ENCODE assay signal across 9 mouse cellular contexts in genomic region chr8:123422056-123422780, GRCm38 (mm10). TPM values are rescaled to one million over a fixed set of nuclear protein-coding genes. Genes with fewer than 3 reads are reported as not detected.
DNase-seq lines count a peak whose midpoint lies in the region; ATAC-seq and TF ChIP-seq lines count a peak whose summit lies in the region.
"Had no signal": no experiment of that assay in that cellular context is flagged by ENCODE, and none has a peak within 500 bp of the region (broad histone marks: within the 10 kb centered on the region; RNA-seq: fewer than 3 reads in every experiment).

No protein-coding gene starts in this region.

- no peak overlapping the region for H3K9ac ChIP-seq in ES-E14 (ENCODE audit: insufficient read depth, low read depth, low read length, poor library complexity, severe bottlenecking)
- no peak overlapping the region; the same call in 1 of the 2 replicates for H3K9ac ChIP-seq in lung, embryonic 14.5 days
- H3K9ac ChIP-seq in neural tube, embryonic 15.5 days (replicated peaks): no peak overlapping the region

- H3K36me3 ChIP-seq in ES-E14 (ENCODE audit: control insufficient read depth, insufficient read depth, low read length, poor library complexity, severe bottlenecking): peaks cover 20% of the 10 kb centered on the region
- no peaks in the 10 kb centered on the region for H3K36me3 ChIP-seq in lung, embryonic 14.5 days (ENCODE audit: insufficient read depth)
- peaks cover 49% of the 10 kb centered on the region for H3K36me3 ChIP-seq in neural tube, embryonic 15.5 days

- H3K27ac ChIP-seq in ES-E14 (ENCODE audit: insufficient read depth, low read depth, low read length, poor library complexity, severe bottlenecking): no peak overlapping the region; the same call in 1 of the 2 replicates
- no peak overlapping the region for H3K27ac ChIP-seq in lung, embryonic 14.5 days (ENCODE audit: low read depth)
- no peak overlapping the region; the same call in 1 of the 2 replicates for H3K27ac ChIP-seq in neural tube, embryonic 15.5 days (replicated peaks)

- H3K27me3 ChIP-seq in lung, embryonic 14.5 days (ENCODE audit: insufficient read depth, low read length): no peaks in the 10 kb centered on the region
- H3K27me3 ChIP-seq in neural tube, embryonic 15.5 days (replicated peaks): no peaks in the 10 kb centered on the region

- ATAC-seq in erythroid progenitor cell, adult 5-6 weeks (replicated peaks; ENCODE audit: low FRiP score, poor library complexity, severe bottlenecking): peak; percentile 72
- ATAC-seq in lung, embryonic 14.5 days (ENCODE audit: insufficient read depth): peak; percentile 52; the same call in 1 of the 2 replicates
- ATAC-seq in neural tube, embryonic 15.5 days (ENCODE audit: low FRiP score): peak; percentile 49; the same call in 1 of the 2 replicates

- H3K4me3 ChIP-seq in ES-E14 (ENCODE audit: insufficient read depth in 1 of 2, low read depth in 1 of 2, low read length in 2 of 2, poor library complexity in 1 of 2, severe bottlenecking in 1 of 2): 0 out of 4 replicates have a peak overlapping the region, but pooled peaks of 1 of the 2 experiments have one; percentile 2
- H3K4me3 ChIP-seq in lung, embryonic 14.5 days (ENCODE audit: low read depth, low read length): peak overlapping the region; percentile 9; the same call in 1 of the 2 replicates
- H3K4me3 ChIP-seq in neural tube, embryonic 15.5 days (replicated peaks): no peak overlapping the region; the same call in 1 of the 2 replicates

- no peaks in the 10 kb centered on the region for H3K9me3 ChIP-seq in ES-E14 (ENCODE audit: control insufficient read depth, insufficient read depth, low read depth, low read length)
- H3K9me3 ChIP-seq in lung, embryonic 14.5 days (ENCODE audit: low read depth, low read length): peaks cover 10% of the 10 kb centered on the region; the same call in 1 of the 2 replicates
- H3K9me3 ChIP-seq in neural tube, embryonic 15.5 days (replicated peaks): no peaks in the 10 kb centered on the region

- WGBS in lung, embryonic 14.5 days: 7% methylated on average over 17 of the region's 17 CpGs
- 20% methylated on average over 17 of the region's 17 CpGs for WGBS in neural tube, embryonic 15.5 days

- peaks cover 0 to 4% of the 10 kb centered on the region in 2 experiments; a peak in 1 of 4 replicates for H3K4me1 ChIP-seq in ES-E14 (ENCODE audit: control insufficient read depth in 2 of 2, insufficient read depth in 2 of 2, low read length in 2 of 2, poor library complexity in 1 of 2)
- H3K4me1 ChIP-seq in lung, embryonic 14.5 days (ENCODE audit: insufficient read depth): no peaks in the 10 kb centered on the region
- peaks cover 19% of the 10 kb centered on the region for H3K4me1 ChIP-seq in neural tube, embryonic 15.5 days

- peak; percentile 78 for TF ChIP-seq CTCF in lung, embryonic 14.5 days (IDR thresholded peaks at IDR 0.05; ENCODE audit: low read depth)

- intact Hi-C loops in heart, postnatal 10 days (cut with DNase I): loop anchor here (5.0 kb wide), 1 partner anchor 100 kb away; no protein-coding TSS in a partner anchor

- peak; percentile 84 for DNase-seq in ES-E14 (ENCODE audit: low read depth, low spot score)
- DNase-seq in c-Kit-negative CD71-positive TER-119-positive erythroid progenitor cells, embryonic 14.5 days (ENCODE audit: low read depth, low spot score): peak; percentile 33
- peak; percentile 71 to 83 for DNase-seq in heart, postnatal 10 days
- peak; percentile 82 for DNase-seq in layer of hippocampus, adult 11-12 months (ENCODE audit: low spot score)
- peak; percentile 85 for DNase-seq in lung, embryonic 14.5 days
- DNase-seq in thymus, postnatal 25 days: peak; percentile 73

- peak overlapping the region; percentile 54 for H3K4me2 ChIP-seq in lung, embryonic 14.5 days
- peak overlapping the region; percentile 42 for H3K4me2 ChIP-seq in neural tube, embryonic 15.5 days

- in situ Hi-C loops in ES-E14 (cut with MboI; ENCODE audit: low sequenced_read_pairs in 2 of 2, unreplicated experiment in 2 of 2): no loop called here

TF ChIP-seq in ES-E14, 5 proteins besides CTCF, POLR2A, EP300 and RAD21:
- TF ChIP-seq CHD2 (IDR thresholded peaks at IDR 0.05; ENCODE audit: low read depth, low read length) (no peak), ZNF384 (IDR thresholded peaks at IDR 0.05; ENCODE audit: low read depth, low read length) (0 out of 2 replicates have a peak, but pooled peaks have one; percentile 51)

RNA-seq across cellular contexts. Expression of gene Def8, which starts 1.1 kb away (rescaled TPM):
- total RNA-seq in ES-E14 (2012; rRNA removed): 34.3 and 42.5 TPM in 2 replicates
- total RNA-seq in erythroid progenitor cell, adult 5-6 weeks (2015; ENCODE audit: low replicate concordance): 8.8 and 15.1 TPM in 2 replicates
- total RNA-seq in erythroid progenitor cell, adult 5-6 weeks (2017; ENCODE audit: low replicate concordance): 3.5 and 8.9 TPM in 2 replicates
- total RNA-seq in heart, postnatal 10 days (2021): 10 to 100 TPM; 57.2 to 65.2 TPM
- 34.1 and 34.3 TPM in 2 replicates for polyA plus RNA-seq in lung, embryonic 14.5 days (2014; fragmentation: Nextera tagmentation; extraction: Ambion mirVana)
- 46.8 and 52.3 TPM in 2 replicates for polyA plus RNA-seq in neural tube, embryonic 15.5 days (2015; fragmentation: Nextera tagmentation; extraction: Ambion mirVana)

RNA-seq across cellular contexts. Expression of gene Tubb3, which starts 11.0 kb away (rescaled TPM):
- total RNA-seq in ES-E14 (2012; rRNA removed): 69.1 and 117 TPM in 2 replicates
- not detected in 2 replicates for total RNA-seq in erythroid progenitor cell, adult 5-6 weeks (2015; ENCODE audit: low replicate concordance)
- total RNA-seq in erythroid progenitor cell, adult 5-6 weeks (2017; ENCODE audit: low replicate concordance): not detected in 2 replicates
- total RNA-seq in heart, postnatal 10 days (2021): under 1 TPM; 0.55 to 0.98 TPM
- 1.7 and 3.0 TPM in 2 replicates for polyA plus RNA-seq in lung, embryonic 14.5 days (2014; fragmentation: Nextera tagmentation; extraction: Ambion mirVana)
- 1,289 and 1,555 TPM in 2 replicates for polyA plus RNA-seq in neural tube, embryonic 15.5 days (2015; fragmentation: Nextera tagmentation; extraction: Ambion mirVana)

RNA-seq across cellular contexts. Expression of gene Mc1r, which starts 15.3 kb away (rescaled TPM):
- total RNA-seq in ES-E14 (2012; rRNA removed): 0.27 and 0.42 TPM in 2 replicates
- total RNA-seq in erythroid progenitor cell, adult 5-6 weeks (2015; ENCODE audit: low replicate concordance): not detected in 2 replicates
- not detected in 2 replicates for total RNA-seq in erythroid progenitor cell, adult 5-6 weeks (2017; ENCODE audit: low replicate concordance)
- not detected for total RNA-seq in heart, postnatal 10 days (2021)
- not detected in 2 replicates for polyA plus RNA-seq in lung, embryonic 14.5 days (2014; fragmentation: Nextera tagmentation; extraction: Ambion mirVana)
- 0.20 and 0.22 TPM in 2 replicates for polyA plus RNA-seq in neural tube, embryonic 15.5 days (2015; fragmentation: Nextera tagmentation; extraction: Ambion mirVana)
- polyA plus RNA-seq: large intestine, adult 2 months had no signal

RNA-seq across cellular contexts. Expression of gene Tcf25, which starts 48.7 kb away (rescaled TPM):
- 87.2 and 114 TPM in 2 replicates for total RNA-seq in ES-E14 (2012; rRNA removed)
- total RNA-seq in erythroid progenitor cell, adult 5-6 weeks (2015; ENCODE audit: low replicate concordance): 36.4 and 48.6 TPM in 2 replicates
- 27.2 and 70.3 TPM in 2 replicates for total RNA-seq in erythroid progenitor cell, adult 5-6 weeks (2017; ENCODE audit: low replicate concordance)
- 100 to 1,000 TPM; 161 to 167 TPM for total RNA-seq in heart, postnatal 10 days (2021)
- 144 and 146 TPM in 2 replicates for polyA plus RNA-seq in lung, embryonic 14.5 days (2014; fragmentation: Nextera tagmentation; extraction: Ambion mirVana)
- 368 and 390 TPM in 2 replicates for polyA plus RNA-seq in neural tube, embryonic 15.5 days (2015; fragmentation: Nextera tagmentation; extraction: Ambion mirVana)

RNA-seq across cellular contexts. Expression of gene Afg3l1, which starts 55.5 kb away (rescaled TPM):
- 80.0 and 96.7 TPM in 2 replicates for total RNA-seq in ES-E14 (2012; rRNA removed)
- 8.6 and 13.4 TPM in 2 replicates for total RNA-seq in erythroid progenitor cell, adult 5-6 weeks (2015; ENCODE audit: low replicate concordance)
- 6.5 and 9.6 TPM in 2 replicates for total RNA-seq in erythroid progenitor cell, adult 5-6 weeks (2017; ENCODE audit: low replicate concordance)
- total RNA-seq in heart, postnatal 10 days (2021): 10 to 100 TPM; 62.7 to 66.3 TPM
- 39.4 and 40.9 TPM in 2 replicates for polyA plus RNA-seq in lung, embryonic 14.5 days (2014; fragmentation: Nextera tagmentation; extraction: Ambion mirVana)
- 47.3 and 50.7 TPM in 2 replicates for polyA plus RNA-seq in neural tube, embryonic 15.5 days (2015; fragmentation: Nextera tagmentation; extraction: Ambion mirVana)

Comparison
In these comparisons a context has a peak if more than half of its experiments do, and no peak if none do; other contexts are left out.
1. DNase-seq: peak in every context shown above with its lines; median percentile 85 in lung, embryonic 14.5 days; 84 in ES-E14; 82 in layer of hippocampus, adult 11-12 months; 77 in heart, postnatal 10 days; 73 in thymus, postnatal 25 days; 33 in c-Kit-negative CD71-positive TER-119-positive erythroid progenitor cells, embryonic 14.5 days.
2. RNA of gene Tubb3, which starts 11.0 kb away (total RNA-seq): 69.1 to 117 TPM in ES-E14; 0.55 to 0.98 TPM in heart, postnatal 10 days and not detected in erythroid progenitor cell, adult 5-6 weeks; every median in the first group is over 10 times any median in the second.
3. Peak in every context shown above with its lines, with median percentiles within 50 percentile points of each other: ATAC-seq.